Mouse (Mus musculus): ENCODE data around the gene Kat7.

GRCm38 (mm10) chr11:95325832-95326231 lies 15.8 kb upstream of the Kat7 start:
- TF ChIP-seq POLR2A (IDR thresholded peaks at IDR 0.05; ENCODE audit: insufficient read depth, low read depth, low read length): no peak
- TF ChIP-seq CTCF (IDR thresholded peaks at IDR 0.05; ENCODE audit: insufficient read depth, low read depth, low read length): no peak
